Mouse (Mus musculus): ENCODE data around the gene Ly6g6f. TPM values are rescaled to one million over a fixed set of nuclear protein-coding genes. Genes with fewer than 3 reads are reported as not detected.

The Ly6g6f gene
- polyA plus RNA-seq, 1 experiment = 3.8 TPM

DNA sequence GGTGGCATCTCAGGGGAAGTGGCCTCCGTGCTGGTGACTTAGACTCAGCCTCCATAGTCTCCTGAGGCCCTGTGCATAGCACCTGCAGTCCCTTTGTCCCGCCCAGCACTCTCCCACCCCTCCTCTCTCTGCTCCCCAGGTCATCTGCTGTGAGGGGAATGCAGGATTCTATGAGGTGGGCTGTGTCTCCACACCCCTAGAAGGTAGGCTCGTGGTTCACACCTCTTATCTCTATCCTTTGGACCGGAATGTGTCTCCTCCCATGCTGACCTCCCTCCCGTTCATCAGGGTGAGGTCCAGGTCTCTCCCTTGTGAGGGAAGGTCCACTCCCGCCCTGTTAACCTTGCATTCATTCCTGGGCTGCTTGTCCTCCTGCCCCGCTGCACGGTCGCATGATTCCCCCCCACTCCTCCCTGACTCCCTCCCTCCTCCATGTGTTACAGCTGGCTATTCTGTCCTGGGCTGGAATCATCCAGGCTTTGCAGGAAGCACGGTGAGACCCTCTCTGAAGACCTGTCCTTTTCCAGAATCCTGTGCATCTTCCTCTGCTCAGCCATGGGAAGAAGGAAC is 14.9 kb upstream of the Ly6g6f start:
- 51% methylated on average over 10 of the region's 10 CpGs for WGBS
- Histone ChIP-seq H3K4me3 (ENCODE audit: low read depth, low read length) (no peak overlapping the region), H3K36me3 (ENCODE audit: control insufficient read depth, insufficient read depth, low read length) (peaks cover 60% of the 10 kb centered on the region), H3K27ac (ENCODE audit: insufficient read depth, low read depth, low read length) (no peak overlapping the region), H3K4me1 (ENCODE audit: control insufficient read depth, insufficient read depth, insufficient read length, low read length) (peaks cover 24% of the 10 kb centered on the region), H3K27me3 (ENCODE audit: control insufficient read depth, insufficient read depth, low read length) (no peaks in the 10 kb centered on the region)
- TF ChIP-seq CTCF (IDR thresholded peaks at IDR 0.05; ENCODE audit: extremely low read depth, insufficient read length, insufficient replicate concordance, low read depth, low read length) = no peak
- no peak for TF ChIP-seq POLR2A (IDR thresholded peaks at IDR 0.05; ENCODE audit: low read depth, low read length)

DNA sequence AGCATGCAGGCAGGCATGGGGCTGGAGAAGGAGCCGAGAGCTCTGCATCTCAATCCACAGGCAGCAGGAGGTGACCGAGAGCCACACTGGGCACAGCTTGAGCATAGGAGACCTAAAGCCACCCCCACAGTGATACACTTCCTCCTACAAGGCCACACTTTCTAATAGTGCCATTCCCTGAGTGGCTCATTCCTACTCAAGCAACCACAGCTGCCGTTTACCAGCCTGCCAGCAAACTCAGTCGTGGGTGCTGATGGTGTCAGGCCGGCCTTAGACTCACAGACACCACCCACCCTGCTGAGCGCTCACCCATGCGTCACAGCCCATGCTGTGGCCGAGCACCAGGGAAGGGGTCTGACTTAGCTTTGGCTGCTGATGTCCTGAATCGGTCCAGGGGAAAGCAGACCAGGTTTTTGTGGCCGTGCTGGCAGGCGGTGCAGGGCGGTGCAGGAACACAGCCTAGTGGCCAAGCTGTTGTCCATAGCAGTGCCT is 11.8 kb upstream of the Ly6g6f start:
- Histone ChIP-seq H3K27me3 (ENCODE audit: control insufficient read depth, insufficient read depth, low read length) (no peaks in the 10 kb centered on the region), H3K27ac (ENCODE audit: insufficient read depth, low read depth, low read length) (no peak overlapping the region), H3K4me1 (ENCODE audit: control insufficient read depth, insufficient read depth, insufficient read length, low read length) (peaks cover 14% of the 10 kb centered on the region), H3K36me3 (ENCODE audit: control insufficient read depth, insufficient read depth, low read length) (peaks cover 73% of the 10 kb centered on the region), H3K4me3 (ENCODE audit: low read depth, low read length) (no peak overlapping the region)
- TF ChIP-seq CTCF (IDR thresholded peaks at IDR 0.05; ENCODE audit: extremely low read depth, insufficient read length, insufficient replicate concordance, low read depth, low read length) = no peak
- no peak for TF ChIP-seq POLR2A (IDR thresholded peaks at IDR 0.05; ENCODE audit: low read depth, low read length)
- WGBS = 92% methylated on average over 12 of the region's 12 CpGs

DNA sequence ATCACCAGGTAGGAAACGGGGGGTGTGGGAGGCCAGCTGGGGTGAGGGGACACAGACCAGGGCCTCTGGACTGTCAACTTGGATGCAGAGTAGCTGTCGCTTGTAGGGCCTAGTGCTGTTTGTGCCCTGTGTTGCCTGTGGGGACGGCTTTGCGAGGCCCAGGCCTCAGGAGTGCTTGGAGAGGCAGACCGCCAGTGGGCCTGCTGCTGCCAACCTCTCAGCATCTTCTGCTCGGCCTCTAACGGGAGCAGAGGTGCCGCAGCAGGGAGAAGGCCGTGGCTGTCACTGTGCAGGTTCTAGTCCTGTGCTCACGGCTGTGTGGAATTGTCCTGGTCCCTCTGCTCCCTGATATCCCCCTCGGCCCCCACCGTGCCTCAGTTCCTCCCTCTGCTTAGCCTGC is 11.2 kb upstream of the Ly6g6f start:
- H3K4me3 ChIP-seq (ENCODE audit: low read depth, low read length) = no peak overlapping the region
- H3K27ac ChIP-seq (ENCODE audit: insufficient read depth, low read depth, low read length) = no peak overlapping the region
- no peaks in the 10 kb centered on the region for H3K27me3 ChIP-seq (ENCODE audit: control insufficient read depth, insufficient read depth, low read length)
- TF ChIP-seq CTCF (IDR thresholded peaks at IDR 0.05; ENCODE audit: extremely low read depth, insufficient read length, insufficient replicate concordance, low read depth, low read length) (no peak), POLR2A (IDR thresholded peaks at IDR 0.05; ENCODE audit: low read depth, low read length) (no peak)
- H3K36me3 ChIP-seq (ENCODE audit: control insufficient read depth, insufficient read depth, low read length) = peaks cover 70% of the 10 kb centered on the region
- 92% methylated on average over 12 of the region's 12 CpGs for WGBS
- H3K4me1 ChIP-seq (ENCODE audit: control insufficient read depth, insufficient read depth, insufficient read length, low read length) = peaks cover 14% of the 10 kb centered on the region

DNA sequence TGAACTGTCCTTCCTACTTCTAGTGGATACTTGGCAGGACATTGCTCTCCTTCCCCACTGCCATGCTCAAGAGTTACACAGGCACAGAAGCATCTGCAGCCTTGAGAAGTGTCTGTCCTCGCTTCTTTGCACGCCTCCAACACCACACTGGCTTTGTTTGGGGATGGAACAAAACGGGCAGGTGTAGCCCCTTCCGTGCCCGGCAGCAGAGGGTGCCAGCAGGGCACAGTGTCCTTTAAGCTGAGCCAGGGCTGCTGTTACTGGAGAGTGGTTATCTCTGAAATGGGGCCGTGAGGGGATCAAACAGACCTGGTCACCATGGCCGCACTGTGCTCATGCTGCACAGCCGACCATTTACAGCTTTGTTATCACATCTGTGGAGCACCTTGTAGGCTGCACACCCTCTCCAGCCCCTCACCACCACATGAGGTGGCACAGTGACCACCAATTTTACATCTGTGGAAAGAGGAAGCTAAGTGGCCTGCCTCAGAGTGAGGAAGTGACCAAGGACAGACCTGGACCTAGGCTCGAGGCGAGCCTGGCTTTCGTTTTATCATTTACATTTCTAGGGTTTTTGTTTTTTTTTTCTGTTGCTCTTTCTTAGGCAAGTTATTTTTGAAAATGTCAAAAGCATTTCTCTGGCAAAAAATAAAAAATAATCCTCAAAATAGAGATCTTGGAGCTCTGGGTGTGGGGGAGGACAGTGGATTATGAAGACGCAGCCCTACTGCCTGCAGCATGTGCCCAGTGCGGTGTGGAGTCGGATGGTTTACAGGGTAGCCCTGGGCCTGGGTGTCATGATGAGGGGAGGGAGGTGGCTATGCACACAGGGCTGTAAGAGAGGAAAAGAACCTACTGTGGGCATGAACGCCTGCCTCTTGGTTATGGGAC is 9.3 kb upstream of the Ly6g6f start:
- Histone ChIP-seq H3K27ac (ENCODE audit: insufficient read depth, low read depth, low read length) (no peak overlapping the region), H3K36me3 (ENCODE audit: control insufficient read depth, insufficient read depth, low read length) (peaks cover 63% of the 10 kb centered on the region), H3K4me1 (ENCODE audit: control insufficient read depth, insufficient read depth, insufficient read length, low read length) (peaks cover 3% of the 10 kb centered on the region), H3K4me3 (ENCODE audit: low read depth, low read length) (no peak overlapping the region), H3K27me3 (ENCODE audit: control insufficient read depth, insufficient read depth, low read length) (no peaks in the 10 kb centered on the region)
- 83% methylated on average over 15 of the region's 15 CpGs for WGBS
- TF ChIP-seq CTCF (IDR thresholded peaks at IDR 0.05; ENCODE audit: extremely low read depth, insufficient read length, insufficient replicate concordance, low read depth, low read length) (no peak), POLR2A (IDR thresholded peaks at IDR 0.05; ENCODE audit: low read depth, low read length) (no peak)

DNA sequence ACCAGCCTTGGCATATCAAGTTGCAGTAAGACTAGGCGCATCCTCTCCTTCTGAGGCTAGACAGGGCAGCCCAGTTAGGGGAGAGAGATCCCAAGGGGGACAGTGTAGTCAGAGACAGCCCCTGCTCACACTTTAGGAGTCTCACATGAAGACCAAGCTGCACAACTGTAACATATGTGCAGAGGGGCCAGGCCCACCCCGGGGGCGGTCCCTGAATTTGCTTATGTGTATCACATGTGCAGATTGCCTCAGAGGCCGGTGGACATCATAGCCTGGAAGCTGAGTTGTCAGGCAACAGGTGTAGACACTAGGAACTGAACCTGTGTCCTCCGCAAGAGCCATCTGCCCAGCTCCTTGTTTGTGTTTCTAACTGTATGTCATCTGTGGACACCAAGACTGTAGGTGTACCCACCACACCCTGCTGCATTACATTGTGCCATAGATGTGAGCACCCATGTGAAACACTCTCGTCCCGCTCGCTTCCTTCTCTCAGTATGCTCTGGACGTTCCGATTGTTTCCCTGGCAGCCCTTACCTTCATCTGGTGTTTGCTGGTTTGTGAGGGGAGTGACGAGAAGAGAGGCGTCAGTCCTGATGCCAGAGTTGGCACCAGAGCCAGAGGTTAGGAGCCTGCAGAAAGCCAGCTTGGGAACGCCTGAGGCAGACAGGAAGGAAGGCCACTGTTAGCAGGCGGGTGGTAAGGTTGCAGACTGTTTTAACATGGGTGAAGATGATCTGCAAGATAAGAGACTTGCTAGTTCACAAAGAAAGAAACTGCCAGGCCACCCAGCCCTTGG is 7.2 kb upstream of the Ly6g6f start:
- TF ChIP-seq CTCF (IDR thresholded peaks at IDR 0.05; ENCODE audit: extremely low read depth, insufficient read length, insufficient replicate concordance, low read depth, low read length) (no peak), POLR2A (IDR thresholded peaks at IDR 0.05; ENCODE audit: low read depth, low read length) (no peak)
- Histone ChIP-seq H3K27me3 (ENCODE audit: control insufficient read depth, insufficient read depth, low read length) (no peaks in the 10 kb centered on the region), H3K36me3 (ENCODE audit: control insufficient read depth, insufficient read depth, low read length) (peaks cover 50% of the 10 kb centered on the region), H3K4me3 (ENCODE audit: low read depth, low read length) (no peak overlapping the region), H3K27ac (ENCODE audit: insufficient read depth, low read depth, low read length) (no peak overlapping the region), H3K4me1 (ENCODE audit: control insufficient read depth, insufficient read depth, insufficient read length, low read length) (no peaks in the 10 kb centered on the region)
- WGBS = 92% methylated on average over 14 of the region's 14 CpGs

DNA sequence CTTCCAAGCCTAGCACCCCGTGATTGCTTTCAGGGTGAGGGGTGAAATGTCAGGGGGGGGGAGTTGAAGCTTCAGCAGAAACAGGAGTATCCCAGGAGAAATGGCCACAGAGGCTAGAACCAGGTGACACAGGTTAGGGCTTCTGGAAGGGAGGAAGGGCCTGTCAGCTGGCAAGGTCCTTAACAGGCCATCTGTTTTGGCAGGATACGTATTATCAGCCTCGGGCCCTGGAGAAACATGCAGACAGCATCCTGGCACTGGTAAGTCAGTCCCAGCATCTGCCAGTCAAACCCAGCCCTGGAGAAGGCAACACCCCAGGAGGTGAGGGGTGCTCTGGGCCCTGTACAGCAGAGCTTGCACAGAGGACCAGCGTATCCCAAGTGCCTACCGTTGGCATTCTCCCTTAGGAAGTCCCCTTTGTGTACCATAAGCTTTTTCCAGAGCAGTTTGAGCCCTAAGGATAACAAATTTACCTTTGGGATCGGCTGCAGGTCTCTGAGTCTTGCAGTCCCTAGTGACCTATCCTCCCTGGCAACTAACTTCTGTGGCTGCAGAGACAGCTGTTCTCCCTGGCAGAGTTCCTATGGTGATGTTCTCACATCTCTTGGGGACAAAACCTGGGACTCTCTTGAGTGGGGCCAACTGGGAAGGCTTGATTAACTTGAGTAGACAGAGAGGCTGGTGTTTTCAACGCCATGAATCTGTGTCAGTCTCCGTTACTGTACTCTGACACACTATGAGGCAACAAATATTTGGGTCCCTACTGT is 4.9 kb upstream of the Ly6g6f start:
- Histone ChIP-seq H3K4me1 (ENCODE audit: control insufficient read depth, insufficient read depth, insufficient read length, low read length) (no peaks in the 10 kb centered on the region), H3K36me3 (ENCODE audit: control insufficient read depth, insufficient read depth, low read length) (peaks cover 35% of the 10 kb centered on the region), H3K27me3 (ENCODE audit: control insufficient read depth, insufficient read depth, low read length) (no peaks in the 10 kb centered on the region), H3K27ac (ENCODE audit: insufficient read depth, low read depth, low read length) (peak overlapping the region; percentile 93; the same call in 1 of the 2 replicates), H3K4me3 (ENCODE audit: low read depth, low read length) (peak overlapping the region; percentile 30)
- TF ChIP-seq POLR2A (IDR thresholded peaks at IDR 0.05; ENCODE audit: low read depth, low read length) (no peak), CTCF (IDR thresholded peaks at IDR 0.05; ENCODE audit: extremely low read depth, insufficient read length, insufficient replicate concordance, low read depth, low read length) (no peak)
- 56% methylated on average over 8 of the region's 8 CpGs for WGBS

All from small intestine, adult 2 months (tissue).